Mouse (Mus musculus) retina, adult 2 months (tissue): ENCODE data around the gene Dtl.

Experiments
- DNase-seq: peaks from one replicate; pipeline ENCODE4 v3.0.0-alpha.2; 2012; ENCODE audit warnings: low read depth, low spot score

Dtl gene

DNA sequence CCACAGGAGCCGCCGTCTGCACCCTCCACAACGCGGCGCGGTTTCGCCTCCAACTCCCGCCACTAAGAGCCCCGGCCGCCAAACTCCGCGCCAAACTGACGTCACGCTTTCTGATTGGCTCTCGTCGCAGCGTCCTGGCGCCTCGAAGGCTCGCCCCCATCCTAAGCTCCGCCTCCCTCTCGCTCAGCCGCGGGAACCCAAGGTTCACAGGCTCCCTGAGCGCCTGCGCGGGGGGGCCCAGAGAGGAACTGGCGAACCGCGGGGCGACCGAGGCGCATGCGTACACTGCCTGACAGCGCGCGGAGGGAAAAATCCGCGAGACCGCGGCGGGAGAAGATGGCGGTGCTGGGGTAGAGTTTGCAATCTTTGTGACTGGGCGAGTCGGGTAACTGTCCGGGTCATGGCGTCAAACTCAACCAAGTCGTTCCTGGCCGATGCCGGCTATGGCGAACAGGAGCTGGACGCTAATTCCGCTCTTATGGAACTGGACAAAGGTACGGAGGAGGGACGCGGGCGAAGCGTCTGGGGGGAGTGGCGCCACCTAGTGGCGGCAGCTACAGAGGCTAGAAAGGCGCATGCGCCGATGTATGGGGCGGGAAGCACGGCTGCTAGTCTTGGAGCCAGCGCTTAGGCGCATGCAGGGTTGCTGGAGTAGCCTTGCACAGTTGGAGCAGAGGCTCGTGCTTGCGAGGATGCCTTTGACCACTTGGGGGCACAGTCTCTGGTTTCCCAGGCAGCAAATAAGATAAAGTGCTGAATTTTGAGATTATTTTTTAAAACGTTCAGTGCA is at the start of gene Dtl, which contains the start of gene Ints7:
TSS of gene Dtl (minus strand) at position 87 of the 790 bp plus-strand sequence.
TSS of gene Ints7 (plus strand) at position 179 of the 790 bp plus-strand sequence.
- peak; percentile 99 for DNase-seq

GRCm38 (mm10) chr1:191625026-191625425 is 49.7 kb upstream of the Dtl start:
- no peak for DNase-seq

DNA sequence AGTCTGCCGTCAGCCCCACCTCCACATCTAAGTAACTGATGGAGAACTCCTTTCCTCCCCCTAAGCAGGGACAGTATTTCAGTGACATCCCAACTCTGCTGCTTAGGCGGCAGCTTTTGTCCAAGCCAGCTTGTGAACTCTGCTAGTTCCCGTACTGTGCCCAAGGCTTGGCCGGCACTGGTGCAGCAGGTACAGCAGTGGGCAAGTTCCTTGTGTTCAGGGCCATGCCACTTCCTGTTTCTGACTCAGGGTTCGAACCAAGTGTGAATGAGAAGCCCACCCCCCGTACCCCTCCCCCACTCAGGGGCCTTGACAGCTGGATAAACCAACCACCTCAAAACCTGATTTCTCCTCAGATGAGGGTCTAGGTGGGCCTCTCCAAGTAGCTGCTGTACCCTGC is 49.1 kb upstream of the Dtl start:
- DNase-seq: no peak

GRCm38 (mm10) chr1:191622801-191623200 is 47.5 kb upstream of the Dtl start:
- DNase-seq: no peak

- no peak for DNase-seq
Observed at GRCm38 (mm10) chr1:191621096-191621495, 45.8 kb upstream of the Dtl start.

DNA sequence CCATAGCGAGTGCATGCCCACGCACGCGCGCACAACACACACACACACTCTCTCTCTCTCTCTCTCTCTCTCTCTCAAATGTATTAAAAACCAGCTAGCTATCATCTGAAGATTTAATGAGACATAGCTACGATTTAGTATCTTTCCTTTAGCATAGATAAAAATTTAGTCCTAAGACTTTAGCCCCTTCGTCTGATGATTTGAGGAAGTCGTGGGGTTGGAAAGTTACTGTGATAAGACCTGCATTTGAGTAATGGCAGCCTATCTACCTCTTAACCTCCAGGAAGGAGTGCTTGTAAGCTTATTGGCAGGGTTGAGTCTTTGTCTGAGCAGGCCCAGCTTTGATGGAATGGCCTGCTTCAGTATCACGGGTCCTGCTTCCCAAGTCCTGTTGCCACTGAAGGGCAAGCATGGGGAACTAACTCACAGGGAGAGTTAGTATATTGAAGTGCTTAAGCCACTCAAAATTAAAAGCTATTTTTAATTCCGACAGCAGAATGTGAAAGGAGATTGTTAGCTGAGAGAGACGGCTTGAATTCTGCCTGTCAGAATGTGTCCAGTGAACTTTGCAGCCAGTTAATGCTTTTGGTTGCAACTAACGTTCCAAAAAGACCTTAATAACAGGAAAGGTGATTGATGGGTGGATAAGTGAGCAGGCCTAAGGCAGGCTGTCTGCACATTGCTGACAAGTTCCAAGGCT is 42.9 kb upstream of the Dtl start:
- no peak for DNase-seq

DNA sequence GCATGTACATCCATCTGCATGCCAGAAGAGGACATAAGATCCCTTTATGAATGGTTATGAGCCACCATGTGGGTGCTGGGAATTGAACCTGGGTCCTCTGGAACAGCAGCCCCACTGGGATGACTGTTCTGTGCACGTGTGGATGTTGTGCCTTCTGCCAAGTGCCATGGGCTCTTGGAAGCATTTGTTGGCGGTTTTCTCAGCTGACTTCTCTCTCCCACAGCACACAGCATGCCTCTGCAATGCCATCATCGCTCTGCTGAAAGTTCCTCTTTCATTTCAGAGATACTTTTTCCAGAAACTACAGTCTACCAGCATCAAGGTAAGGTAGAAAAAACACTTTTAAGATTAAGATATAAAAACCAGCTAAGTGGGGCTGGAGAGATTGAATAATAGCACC is 42.2 kb upstream of the Dtl start:
- no peak for DNase-seq

DNA sequence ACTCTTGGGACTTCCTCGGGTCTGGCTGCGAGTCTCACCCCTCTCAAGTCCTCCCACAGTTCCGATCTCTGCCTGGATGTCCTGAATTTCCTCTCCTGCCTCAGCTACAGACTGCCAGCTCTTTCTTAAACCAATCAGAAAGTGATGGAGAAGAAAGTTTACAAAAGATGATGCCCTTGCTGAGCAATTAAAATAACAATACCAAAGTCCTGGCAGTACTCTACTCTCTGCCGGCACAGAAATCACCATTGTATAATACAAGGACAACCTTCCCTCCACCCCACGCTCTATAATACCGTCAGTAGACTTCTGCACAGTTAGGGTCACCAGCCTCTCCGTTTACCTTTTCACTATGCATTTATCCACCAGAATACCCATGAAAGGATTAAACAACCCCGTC is 40.9 kb upstream of the Dtl start:
- no peak for DNase-seq

DNA sequence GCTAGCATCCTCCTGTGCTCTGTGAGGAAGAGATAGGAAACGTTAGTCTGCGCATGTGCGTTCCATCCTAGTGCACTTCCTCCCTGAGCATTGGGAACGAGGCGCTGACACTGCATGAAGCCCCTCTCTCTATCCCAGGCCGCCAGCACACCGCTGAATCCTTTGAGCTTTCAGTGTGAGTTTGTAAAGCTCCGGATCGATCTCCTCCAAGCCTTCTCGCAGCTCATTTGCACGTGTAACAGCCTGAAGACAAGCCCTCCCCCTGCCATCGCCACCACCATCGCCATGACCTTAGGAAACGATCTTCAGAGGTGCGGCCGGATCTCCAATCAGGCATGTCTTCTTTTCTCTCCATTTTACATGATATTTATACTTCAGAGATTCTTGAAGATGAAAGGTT is 37.5 kb upstream of the Dtl start:
- DNase-seq: no peak

DNA sequence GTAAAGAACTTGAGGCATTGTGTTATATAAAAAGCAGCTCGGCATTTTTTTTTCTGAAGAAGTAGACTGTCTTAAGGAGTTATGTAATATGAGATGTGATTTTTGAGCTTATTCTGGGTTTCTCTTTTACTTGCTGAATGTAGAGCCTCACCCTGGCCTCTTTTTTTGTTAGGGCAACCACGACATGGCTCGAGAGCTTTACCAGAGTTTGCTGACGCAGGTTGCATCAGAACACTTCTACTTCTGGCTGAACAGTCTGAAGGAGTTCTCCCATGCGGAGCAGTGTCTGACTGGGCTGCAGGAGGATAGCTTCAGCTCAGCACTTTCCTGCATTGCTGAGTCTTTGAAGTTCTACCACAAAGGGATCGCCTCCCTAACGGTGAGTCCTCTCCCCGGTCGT is 36.3 kb upstream of the Dtl start:
- no peak for DNase-seq

DNA sequence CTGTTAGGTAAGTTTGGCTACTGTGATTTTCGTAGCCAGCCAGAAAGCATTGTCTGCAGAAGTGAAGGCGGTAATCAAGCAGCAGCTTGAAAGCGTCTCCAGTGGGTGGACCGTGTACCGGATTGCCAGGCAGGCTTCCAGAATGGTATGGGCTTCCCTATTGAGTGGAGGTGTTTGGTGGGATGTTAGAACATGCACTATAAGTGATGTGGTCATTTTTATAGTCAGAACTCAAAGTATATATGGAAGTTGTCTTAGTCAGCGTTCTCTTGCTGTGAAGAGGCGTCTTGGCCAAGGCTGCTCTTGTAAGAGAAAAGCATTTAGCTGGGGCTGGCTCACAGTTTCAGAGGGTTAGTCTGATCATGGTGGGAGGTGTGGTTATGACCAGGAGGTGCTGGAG is 35.0 kb upstream of the Dtl start:
- no peak for DNase-seq

GRCm38 (mm10) chr1:191609578-191609977 is 34.2 kb upstream of the Dtl start:
- no peak for DNase-seq

DNA sequence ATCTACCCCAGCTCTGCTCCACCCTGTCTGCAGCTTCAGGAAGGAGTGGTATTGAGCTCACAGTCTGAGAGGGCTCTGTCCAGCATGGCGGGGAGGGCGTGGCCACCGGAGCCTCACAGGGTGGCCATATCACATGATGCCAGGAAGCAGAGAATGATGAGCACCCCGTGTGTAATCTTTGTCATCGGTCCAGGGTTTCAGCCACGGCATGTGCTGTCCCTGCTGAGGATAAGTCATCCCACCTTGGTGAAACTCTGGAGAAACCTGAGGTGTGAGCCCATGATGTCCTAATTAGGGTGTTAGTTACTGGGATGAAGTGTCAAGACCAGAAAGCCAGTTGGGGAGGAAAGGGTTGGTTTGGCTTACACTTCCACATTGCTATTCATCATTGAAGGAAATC is 33.7 kb upstream of the Dtl start:
- DNase-seq: no peak

GRCm38 (mm10) chr1:191604690-191605089 is 29.3 kb upstream of the Dtl start:
- DNase-seq: no peak

- DNase-seq: no peak
Observed at GRCm38 (mm10) chr1:191599210-191599609, 23.9 kb upstream of the Dtl start.

DNA sequence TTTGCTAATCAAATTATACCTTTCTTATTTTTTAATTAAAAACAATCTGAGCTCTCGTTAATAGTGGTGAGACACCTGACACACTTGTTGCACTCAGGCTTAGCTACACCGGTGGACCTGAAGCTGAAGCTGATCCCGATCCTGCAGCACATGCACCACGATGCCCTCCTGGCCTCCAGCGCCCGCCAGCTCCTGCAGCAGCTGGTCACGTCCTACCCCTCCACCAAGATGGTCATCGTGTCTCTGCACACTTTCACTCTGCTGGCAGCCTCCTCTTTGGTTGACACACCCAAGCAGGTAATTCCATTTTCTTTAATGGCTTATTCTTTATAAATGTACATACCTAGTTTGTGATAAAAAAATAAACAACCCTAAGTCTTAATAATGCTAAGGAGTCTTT is 20.7 kb upstream of the Dtl start:
- no peak for DNase-seq

GRCm38 (mm10) chr1:191592016-191592720 is 16.8 kb upstream of the Dtl start:
- DNase-seq: no peak

GRCm38 (mm10) chr1:191588749-191589148 is 13.4 kb upstream of the Dtl start:
- no peak for DNase-seq

DNA sequence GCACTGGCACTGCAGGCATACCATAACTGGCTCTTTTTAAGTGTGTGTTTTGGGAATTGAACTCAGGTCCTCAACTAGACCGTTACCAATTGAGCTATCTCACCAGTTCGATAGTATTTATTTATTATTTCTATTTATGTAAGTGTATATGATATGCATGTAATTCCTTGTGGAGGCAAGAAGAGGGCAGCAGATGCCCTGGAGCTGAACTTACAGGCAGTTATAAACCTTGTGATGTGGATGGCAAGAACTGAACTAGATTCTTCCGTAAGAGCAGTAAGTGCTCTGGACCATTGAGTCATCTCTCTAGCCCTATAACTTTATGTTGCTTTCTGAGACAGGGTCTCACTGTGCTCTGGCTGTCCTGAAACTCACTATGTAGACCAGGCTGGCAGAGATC is 11.7 kb upstream of the Dtl start:
- DNase-seq: no peak

GRCm38 (mm10) chr1:191585704-191586103 is 10.4 kb upstream of the Dtl start:
- DNase-seq: no peak

- no peak for DNase-seq
Observed at GRCm38 (mm10) chr1:191584483-191584882, 9.1 kb upstream of the Dtl start.

- no peak for DNase-seq
Observed at GRCm38 (mm10) chr1:191583836-191584235, 8.5 kb upstream of the Dtl start.

GRCm38 (mm10) chr1:191581641-191582040 is 6.3 kb upstream of the Dtl start:
- DNase-seq: no peak
